Mouse (Mus musculus): ENCODE data around the gene Gpr61. TPM values are rescaled to one million over a fixed set of nuclear protein-coding genes. Genes with fewer than 3 reads are reported as not detected.
A peak's percentile ranks its signal among the peaks of the same experiment; 100 is the strongest.

Gene Gpr61
- total RNA-seq, 2 experiments from 2014 or later, result not detected

GRCm38 (mm10) chr3:108131216-108131615 lies 23.5 kb downstream of the Gpr61 start:
- no peak for ATAC-seq (ENCODE audit: poor library complexity, severe bottlenecking)

- no peak for ATAC-seq (ENCODE audit: poor library complexity, severe bottlenecking)
Observed at GRCm38 (mm10) chr3:108129804-108130203, 24.9 kb downstream of the Gpr61 start.

DNA sequence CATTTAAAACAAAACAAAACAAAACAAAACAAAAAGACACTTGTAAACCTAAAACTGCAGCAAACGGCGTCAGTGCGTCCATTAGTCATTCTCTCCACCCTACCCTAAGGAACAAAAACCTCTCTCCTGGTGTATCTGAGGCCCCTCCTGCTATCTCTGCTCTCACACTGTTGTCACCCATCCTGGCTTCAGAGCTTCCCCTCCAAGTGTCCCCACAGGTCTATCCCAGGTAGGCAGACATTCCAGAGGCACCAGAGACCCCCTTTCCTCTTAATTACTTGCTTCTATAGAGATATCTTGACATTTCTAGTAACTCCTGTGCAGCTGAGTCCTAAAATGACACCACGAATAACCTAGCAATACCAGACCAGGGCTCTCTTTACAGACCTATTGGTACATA lies 25.3 kb downstream of the Gpr61 start:
- ATAC-seq (ENCODE audit: poor library complexity, severe bottlenecking), result no peak

GRCm38 (mm10) chr3:108128520-108128919 lies 26.2 kb downstream of the Gpr61 start:
- no peak for ATAC-seq (ENCODE audit: poor library complexity, severe bottlenecking)

DNA sequence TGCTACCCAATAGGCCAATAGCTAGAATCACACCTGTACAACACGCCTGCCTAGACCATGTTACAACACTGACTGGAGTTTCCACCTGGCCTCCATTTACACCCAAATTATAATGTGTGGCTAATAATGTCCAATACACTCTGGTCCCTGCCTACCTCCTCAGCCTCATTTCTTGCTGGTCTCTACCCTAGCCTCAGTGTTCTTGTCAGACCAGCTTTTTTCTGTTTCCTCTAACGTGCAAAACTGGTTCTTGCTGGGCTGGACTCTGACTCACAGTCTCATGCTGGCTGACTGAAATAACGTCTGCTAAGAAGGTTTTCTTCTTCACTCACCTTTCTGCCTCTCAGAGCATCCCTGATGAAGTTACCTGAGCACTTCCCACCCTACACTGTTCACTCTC lies 28.4 kb downstream of the Gpr61 start:
- ATAC-seq (ENCODE audit: poor library complexity, severe bottlenecking), result no peak

- ATAC-seq (ENCODE audit: poor library complexity, severe bottlenecking), result no peak
Observed at GRCm38 (mm10) chr3:108124131-108124530, 30.6 kb downstream of the Gpr61 start.

DNA sequence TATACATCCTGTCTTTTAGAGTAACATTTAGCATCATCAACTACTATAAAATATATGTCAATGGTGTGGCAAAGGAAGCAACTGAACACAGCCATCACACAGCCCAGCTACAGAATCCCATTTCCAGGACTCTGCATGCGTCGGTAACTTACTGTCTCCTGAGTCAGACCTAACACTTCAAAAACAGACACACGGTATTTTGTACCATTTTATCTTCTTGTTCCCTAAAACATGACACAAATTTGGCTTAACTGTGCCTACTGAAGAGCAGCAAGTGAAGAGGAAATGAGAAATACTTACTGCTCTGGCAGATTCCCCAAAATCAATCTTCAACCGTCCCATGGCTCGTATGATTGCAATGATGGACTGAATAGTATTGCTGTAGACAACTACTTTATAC lies 31.4 kb downstream of the Gpr61 start:
- no peak for ATAC-seq (ENCODE audit: poor library complexity, severe bottlenecking)

DNA sequence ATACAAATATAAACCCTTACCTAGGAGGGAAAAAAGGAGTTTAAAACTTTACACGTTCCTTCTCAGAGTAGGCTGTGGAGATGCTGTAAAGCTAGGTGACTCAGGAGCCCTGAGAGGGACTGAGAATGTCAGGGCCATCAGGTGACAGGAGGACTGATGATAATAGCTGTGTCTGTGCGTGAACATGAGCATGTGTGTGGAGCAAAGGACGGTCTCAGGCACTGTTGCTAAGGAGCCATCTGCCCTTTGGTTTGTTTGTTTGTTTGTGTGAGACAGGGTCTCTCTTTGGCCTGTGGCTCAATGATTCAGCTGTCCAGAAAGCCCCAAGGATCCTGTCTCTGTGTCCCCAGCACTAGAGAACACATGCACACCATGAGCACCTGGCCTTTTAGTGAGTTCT lies 33.6 kb downstream of the Gpr61 start:
- ATAC-seq (ENCODE audit: poor library complexity, severe bottlenecking), result no peak

DNA sequence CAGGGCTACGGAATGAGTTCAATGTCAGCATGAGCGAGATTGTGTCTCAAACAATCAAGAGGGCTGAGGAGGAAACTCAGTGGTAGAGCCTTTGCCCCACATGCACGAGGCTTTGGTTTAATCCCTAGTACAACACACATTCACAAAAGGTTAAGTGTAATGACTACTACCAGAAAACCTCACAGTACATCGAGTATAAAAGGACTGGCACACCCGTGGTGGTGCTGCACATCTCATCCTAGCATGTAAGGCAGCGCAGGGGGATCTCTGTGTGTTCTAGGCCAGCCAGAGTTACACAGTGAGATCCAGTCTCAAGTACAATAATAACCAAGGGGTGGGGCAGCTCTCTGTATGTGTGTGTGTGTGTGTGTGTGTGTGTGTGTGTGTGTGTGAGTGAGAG lies 37.2 kb downstream of the Gpr61 start:
- ATAC-seq (ENCODE audit: poor library complexity, severe bottlenecking), result no peak

DNA sequence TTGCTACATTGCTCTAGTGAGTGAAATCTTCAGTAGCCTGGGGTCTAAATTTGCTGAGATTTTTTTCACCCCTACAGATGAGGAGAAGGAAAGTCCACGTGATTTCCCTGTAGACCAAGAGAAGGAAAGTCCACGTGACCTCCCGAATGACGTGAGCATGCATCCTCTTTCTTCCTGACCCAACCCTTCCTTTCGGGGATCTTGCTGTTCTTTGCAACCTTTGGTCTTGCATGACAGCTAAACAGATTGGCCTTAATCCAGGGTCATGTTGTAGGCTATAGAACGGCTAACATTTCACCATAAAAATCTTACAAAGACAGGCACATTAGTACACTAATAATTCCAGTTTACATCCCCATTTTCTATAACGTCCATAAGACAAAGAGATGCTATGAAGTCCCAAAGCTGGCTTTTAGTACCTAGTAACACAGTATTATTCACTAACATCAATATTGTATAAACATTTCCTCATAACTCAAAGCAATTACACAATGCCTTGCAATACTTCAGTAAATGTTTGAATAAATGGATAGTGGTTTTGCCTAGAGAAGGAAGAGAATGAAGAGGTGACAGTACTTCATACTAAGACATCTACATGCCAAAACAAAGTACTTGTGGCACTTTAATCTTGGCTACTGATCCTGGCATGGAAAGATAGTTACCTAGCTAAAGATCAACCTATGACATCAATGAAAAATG lies 40.9 kb downstream of the Gpr61 start:
- ATAC-seq (ENCODE audit: poor library complexity, severe bottlenecking), result peak; percentile 45

DNA sequence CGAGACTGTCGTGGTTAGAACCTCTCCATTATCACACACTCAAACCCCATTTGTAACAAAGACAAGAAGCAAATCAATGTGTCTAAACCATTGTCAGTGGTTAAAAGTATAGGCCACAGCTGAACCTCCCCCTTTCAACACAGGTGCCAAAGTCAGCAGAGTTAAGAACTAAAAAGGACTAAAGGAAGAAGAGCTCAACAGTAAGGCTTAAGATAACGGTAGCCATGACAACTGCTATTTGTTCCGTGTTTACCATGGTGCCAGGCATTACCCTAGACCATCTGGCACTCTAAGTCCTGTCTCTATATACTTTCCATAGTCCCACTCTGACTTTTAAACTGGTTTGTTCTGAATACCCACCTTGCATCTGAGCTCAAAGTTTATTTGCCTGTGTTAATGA lies 42.0 kb downstream of the Gpr61 start:
- ATAC-seq (ENCODE audit: poor library complexity, severe bottlenecking), result no peak

GRCm38 (mm10) chr3:108112246-108112645 lies 42.4 kb downstream of the Gpr61 start:
- no peak for ATAC-seq (ENCODE audit: poor library complexity, severe bottlenecking)

- no peak for ATAC-seq (ENCODE audit: poor library complexity, severe bottlenecking)
Observed at GRCm38 (mm10) chr3:108111320-108111719, 43.4 kb downstream of the Gpr61 start.

DNA sequence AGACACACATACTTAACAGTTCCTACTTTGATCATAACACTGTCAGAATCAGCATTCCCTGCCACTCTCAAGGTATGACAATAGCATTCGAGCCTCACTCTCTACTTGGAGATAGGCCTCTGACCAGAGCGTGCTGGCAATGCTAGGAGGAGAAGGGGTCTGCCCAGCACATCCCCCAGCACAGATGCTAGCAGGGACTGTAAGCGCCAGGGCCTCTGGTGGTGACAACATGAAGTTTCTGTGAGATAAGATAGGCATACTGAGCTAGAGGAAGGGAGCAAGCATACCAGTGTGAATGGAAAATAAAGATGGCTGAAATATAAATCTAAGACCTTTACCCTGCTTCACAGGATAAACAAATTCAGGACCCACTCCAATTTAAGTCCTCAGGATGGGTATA lies 49.4 kb downstream of the Gpr61 start:
- no peak for ATAC-seq (ENCODE audit: poor library complexity, severe bottlenecking)

- no peak for ATAC-seq (ENCODE audit: poor library complexity, severe bottlenecking)
Observed at GRCm38 (mm10) chr3:108102075-108102474, 52.6 kb downstream of the Gpr61 start.

DNA sequence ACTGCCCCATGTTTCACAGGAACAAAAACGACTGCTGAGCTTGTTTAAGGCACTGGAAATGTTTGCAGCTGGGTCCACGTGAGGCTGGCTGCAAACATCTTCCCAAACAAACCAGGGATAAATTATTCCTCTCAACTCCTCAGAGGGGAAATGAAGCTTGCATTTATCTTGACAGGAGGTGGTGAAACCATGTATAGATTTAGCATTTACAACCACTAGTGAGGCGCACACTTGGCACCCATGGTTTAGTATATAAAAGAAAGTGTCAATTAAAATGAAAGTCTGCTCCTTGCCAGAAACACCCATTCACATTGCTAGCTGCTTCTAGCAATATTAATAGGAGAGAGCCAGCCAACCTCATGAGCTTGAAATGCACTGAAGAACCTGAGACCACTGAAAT lies 53.1 kb downstream of the Gpr61 start:
- ATAC-seq (ENCODE audit: poor library complexity, severe bottlenecking), result no peak

Other genes with a start within 250 kb of the Gpr61 start
- 1.5 and 1.9 TPM in 2 replicates for gene Gstm7, start 223.1 kb downstream of the Gpr61 start, total RNA-seq (2015)
- gene Gstm7, start 223.1 kb downstream of the Gpr61 start, total RNA-seq (2017), result 0.44 and 0.45 TPM in 2 replicates
- gene Gstm6, start 211.1 kb downstream of the Gpr61 start, total RNA-seq (2015), result not detected in 2 replicates
- not detected in 2 replicates for gene Gstm6, start 211.1 kb downstream of the Gpr61 start, total RNA-seq (2017)
- not detected in 2 replicates for gene Gstm3, start 185.6 kb downstream of the Gpr61 start, total RNA-seq (2015)
- gene Gstm3, start 185.6 kb downstream of the Gpr61 start, total RNA-seq (2017), result not detected in 2 replicates
- gene Gstm2, start 168.4 kb downstream of the Gpr61 start, total RNA-seq (2015), result 0.62 TPM in 1 of 2 replicates, not detected in the other
- gene Gstm2, start 168.4 kb downstream of the Gpr61 start, total RNA-seq (2017), result 0.44 TPM in 1 of 2 replicates, not detected in the other
- 320 and 346 TPM in 2 replicates for gene Gstm1, start 136.9 kb downstream of the Gpr61 start, total RNA-seq (2015)
- gene Gstm1, start 136.9 kb downstream of the Gpr61 start, total RNA-seq (2017), result 156 and 179 TPM in 2 replicates
- 8.0 and 10.1 TPM in 2 replicates for gene Gstm4, start 110.0 kb downstream of the Gpr61 start, total RNA-seq (2015)
- gene Gstm4, start 110.0 kb downstream of the Gpr61 start, total RNA-seq (2017), result 6.5 and 12.1 TPM in 2 replicates
- gene Ampd2, start 68.2 kb downstream of the Gpr61 start, total RNA-seq (2015), result 16.3 and 20.9 TPM in 2 replicates
- gene Ampd2, start 68.2 kb downstream of the Gpr61 start, total RNA-seq (2017), result 21.8 and 23.1 TPM in 2 replicates
- gene Gnat2, start 62.1 kb downstream of the Gpr61 start, total RNA-seq (2015), result not detected in 2 replicates
- not detected in 2 replicates for gene Gnat2, start 62.1 kb downstream of the Gpr61 start, total RNA-seq (2017)
- 136 and 146 TPM in 2 replicates for gene Gnai3, start 8.7 kb downstream of the Gpr61 start, total RNA-seq (2015)
- gene Gnai3, start 8.7 kb downstream of the Gpr61 start, total RNA-seq (2017), result 154 and 160 TPM in 2 replicates
- 1.4 and 3.3 TPM in 2 replicates for gene Amigo1, start 31.5 kb upstream of the Gpr61 start, total RNA-seq (2015)
- 1.4 and 2.2 TPM in 2 replicates for gene Amigo1, start 31.5 kb upstream of the Gpr61 start, total RNA-seq (2017)
- gene Cyb561d1, start 46.3 kb upstream of the Gpr61 start, total RNA-seq (2015), result 4.9 and 6.7 TPM in 2 replicates
- gene Cyb561d1, start 46.3 kb upstream of the Gpr61 start, total RNA-seq (2017), result 10.3 and 12.0 TPM in 2 replicates
- gene Atxn7l2, start 56.1 kb upstream of the Gpr61 start, total RNA-seq (2015), result 3.1 and 4.7 TPM in 2 replicates
- gene Atxn7l2, start 56.1 kb upstream of the Gpr61 start, total RNA-seq (2017), result 1.5 and 2.0 TPM in 2 replicates
- gene Sypl2, start 71.8 kb upstream of the Gpr61 start, total RNA-seq (2015), result not detected in 2 replicates
- not detected in 2 replicates for gene Sypl2, start 71.8 kb upstream of the Gpr61 start, total RNA-seq (2017)
- 160 and 172 TPM in 2 replicates for gene Psma5, start 102.0 kb upstream of the Gpr61 start, total RNA-seq (2015)
- gene Psma5, start 102.0 kb upstream of the Gpr61 start, total RNA-seq (2017), result 146 and 158 TPM in 2 replicates
- gene Sort1, start 129.2 kb upstream of the Gpr61 start, total RNA-seq (2015), result 80.7 and 83.8 TPM in 2 replicates
- 76.4 and 87.8 TPM in 2 replicates for gene Sort1, start 129.2 kb upstream of the Gpr61 start, total RNA-seq (2017)
- not detected in 2 replicates for gene Mybphl, start 210.0 kb upstream of the Gpr61 start, total RNA-seq (2015)
- gene Mybphl, start 210.0 kb upstream of the Gpr61 start, total RNA-seq (2017), result not detected in 2 replicates
- gene Psrc1, start 229.0 kb upstream of the Gpr61 start, total RNA-seq (2015), result 11.9 and 12.2 TPM in 2 replicates
- 12.8 and 15.4 TPM in 2 replicates for gene Psrc1, start 229.0 kb upstream of the Gpr61 start, total RNA-seq (2017)

All from megakaryocyte, adult 5-6 weeks (primary cell).